Mouse (Mus musculus) stomach, embryonic 15.5 days (tissue): ENCODE measurements around the gene Tmem239. TPM values are rescaled to one million over a fixed set of nuclear protein-coding genes. Genes with fewer than 3 reads are reported as not detected.
"Not testable (repeated sequence)": the region's sequence is repeated elsewhere in the genome, so short reads cannot be mapped to it uniquely, and the experiment has no call there.

Source experiments
- ATAC-seq: fragments of 200-750 bp; cut with Nextera tagmentation; 2 replicates; pipeline ENCODE4 v1.8.0; 2017; ENCODE audit warnings: low read depth, moderate number of reproducible peaks, moderate TSS enrichment; ENCODE audit not compliant: insufficient read depth, low FRiP score
- H3K27ac ChIP-seq: fragments of 300-500 bp; sonication (generic); 2 replicates; pipeline ENCODE4 v1.5.1; 2015; ENCODE audit warnings: mild to moderate bottlenecking, inconsistent platforms
- H3K27me3 ChIP-seq: fragments of 300-500 bp; sonication (generic); replicated peaks from 2 replicates; pipeline ENCODE4 v1.6.1; 2015; ENCODE audit warnings: inconsistent platforms
- H3K36me3 ChIP-seq: fragments of 300-500 bp; sonication (generic); 2 replicates; pipeline ENCODE4 v1.6.1; 2015; ENCODE audit warnings: inconsistent platforms
- H3K4me1 ChIP-seq: fragments of 300-500 bp; sonication (generic); 2 replicates; pipeline ENCODE4 v1.6.1; 2015; ENCODE audit warnings: inconsistent platforms
- H3K4me2 ChIP-seq: fragments of 300-500 bp; sonication (generic); 2 replicates; pipeline ENCODE4 v1.6.1; 2015; ENCODE audit warnings: mild to moderate bottlenecking, inconsistent platforms
- H3K4me3 ChIP-seq: fragments of 300-500 bp; sonication (generic); replicated peaks from 2 replicates; pipeline ENCODE4 v1.5.1; 2015; ENCODE audit warnings: inconsistent platforms
- H3K9ac ChIP-seq: fragments of 300-500 bp; sonication (generic); 2 replicates; pipeline ENCODE4 v1.6.1; 2015; ENCODE audit warnings: inconsistent platforms
- H3K9me3 ChIP-seq: fragments of 300-500 bp; sonication (generic); 2 replicates; pipeline ENCODE4 v1.6.1; 2016; ENCODE audit warnings: inconsistent platforms
- WGBS: fragments of 180-500 bp; shearing (Covaris S2); methylation state at CpG from one replicate; pipeline ENCODE4 v1.1.7; 2015; 5-methylcytosine and 5-hydroxymethylcytosine counted together
- polyA plus RNA-seq: library from polyadenylated mRNA; unstranded; fragments of >200 nt; fragmentation: Nextera tagmentation; extraction: Ambion mirVana; gene quantifications from 2 replicates; pipeline ENCODE4 v1.2.1, GENCODE M21; 2015

Tmem239 gene
- 0.10 TPM in 1 of 2 replicates, not detected in the other for polyA plus RNA-seq

DNA sequence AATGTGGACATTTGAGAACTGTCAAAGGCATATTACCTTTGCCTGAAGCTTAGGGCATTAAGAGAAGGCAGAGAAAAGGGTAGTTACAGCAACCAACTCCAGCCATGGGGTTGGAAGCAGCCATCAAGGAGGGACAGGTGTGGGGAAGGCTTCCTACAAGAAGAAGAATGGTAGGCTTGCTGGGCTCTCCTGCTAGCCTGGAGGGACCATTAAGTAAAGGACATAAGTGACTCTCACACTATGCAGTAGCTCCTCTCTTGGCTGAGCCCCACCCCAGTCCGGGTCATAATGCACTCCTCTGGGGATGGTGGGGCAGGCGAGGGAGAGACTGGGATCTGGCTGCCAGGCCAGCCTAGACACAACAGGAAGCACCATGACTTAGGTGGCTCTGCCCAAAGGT lies at the start of gene Tmem239:
Tmem239 (plus strand) TSS at position 301 of the 400 bp plus-strand sequence.
- H3K4me2 ChIP-seq, result no peak within 1 kb of the TSS
- H3K9ac ChIP-seq, result no peak within 1 kb of the TSS
- WGBS, result 89% methylated on average over 2 of the region's 2 CpGs
- no peaks in the 10 kb centered on the region for H3K36me3 ChIP-seq
- H3K4me3 ChIP-seq, result no peak within 1 kb of the TSS
- H3K4me1 ChIP-seq, result no peaks in the 10 kb centered on the region
- ATAC-seq, result no peak
- no peak within 1 kb of the TSS for H3K27ac ChIP-seq
- 0 out of 2 replicates have a peak, but pooled peaks cover 3% of the 10 kb centered on the region for H3K27me3 ChIP-seq
- no peaks in the 10 kb centered on the region for H3K9me3 ChIP-seq

DNA sequence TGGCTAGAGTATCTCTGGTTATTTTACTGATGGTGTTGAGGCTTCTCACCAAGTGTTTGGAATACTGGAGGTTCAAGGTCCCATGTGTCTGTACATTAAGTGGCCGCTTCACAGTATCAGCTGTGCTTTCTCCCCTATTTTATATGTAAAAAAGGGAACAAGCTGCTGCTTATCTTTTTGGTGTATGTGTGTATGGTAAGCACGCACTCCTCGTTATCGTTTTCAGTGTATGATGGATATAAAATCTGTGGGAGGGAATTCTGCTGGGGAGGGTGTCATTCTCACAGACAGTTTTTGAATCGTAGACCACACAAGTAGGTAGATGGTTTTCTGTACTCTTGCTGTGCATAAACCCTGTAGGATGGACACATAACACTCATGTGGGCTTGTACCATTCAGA lies 48.7 kb upstream of the Tmem239 start:
- H3K4me3 ChIP-seq, result no peak overlapping the region
- no peak overlapping the region for H3K9ac ChIP-seq
- H3K27me3 ChIP-seq, result peaks cover 28% of the 10 kb centered on the region
- H3K4me1 ChIP-seq, result no peaks in the 10 kb centered on the region
- H3K4me2 ChIP-seq, result no peak overlapping the region
- 90% methylated on average over 5 of the region's 5 CpGs for WGBS
- no peak for ATAC-seq
- no peaks in the 10 kb centered on the region for H3K9me3 ChIP-seq
- H3K27ac ChIP-seq, result no peak overlapping the region
- no peaks in the 10 kb centered on the region for H3K36me3 ChIP-seq

DNA sequence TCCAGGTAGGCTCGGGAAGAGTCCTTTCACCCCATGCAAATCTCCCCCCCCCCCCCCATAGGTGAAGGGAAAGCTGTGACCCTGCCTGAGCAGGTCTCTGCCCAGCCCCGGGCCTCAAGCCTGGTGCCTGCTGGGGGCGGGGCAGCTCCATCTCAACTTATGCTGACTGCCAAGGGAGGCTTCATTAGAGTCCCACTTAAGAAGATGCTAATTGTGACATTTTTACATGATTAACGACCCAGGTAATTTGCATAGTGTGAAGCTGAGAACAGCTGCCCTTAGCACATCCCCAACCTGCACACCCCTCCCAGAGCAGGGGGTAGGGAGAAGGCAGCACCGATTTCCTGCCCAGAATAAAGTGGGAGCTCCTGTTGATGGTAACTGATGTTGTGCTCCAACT lies 47.4 kb upstream of the Tmem239 start:
- Histone ChIP-seq H3K4me1 (no peaks in the 10 kb centered on the region), H3K27me3 (peaks cover 28% of the 10 kb centered on the region), H3K4me3 (no peak overlapping the region), H3K4me2 (no peak overlapping the region), H3K9me3 (no peaks in the 10 kb centered on the region), H3K27ac (no peak overlapping the region), H3K36me3 (no peaks in the 10 kb centered on the region), H3K9ac (no peak overlapping the region)
- ATAC-seq, result no peak
- 12% methylated on average over 5 of the region's 5 CpGs for WGBS

DNA sequence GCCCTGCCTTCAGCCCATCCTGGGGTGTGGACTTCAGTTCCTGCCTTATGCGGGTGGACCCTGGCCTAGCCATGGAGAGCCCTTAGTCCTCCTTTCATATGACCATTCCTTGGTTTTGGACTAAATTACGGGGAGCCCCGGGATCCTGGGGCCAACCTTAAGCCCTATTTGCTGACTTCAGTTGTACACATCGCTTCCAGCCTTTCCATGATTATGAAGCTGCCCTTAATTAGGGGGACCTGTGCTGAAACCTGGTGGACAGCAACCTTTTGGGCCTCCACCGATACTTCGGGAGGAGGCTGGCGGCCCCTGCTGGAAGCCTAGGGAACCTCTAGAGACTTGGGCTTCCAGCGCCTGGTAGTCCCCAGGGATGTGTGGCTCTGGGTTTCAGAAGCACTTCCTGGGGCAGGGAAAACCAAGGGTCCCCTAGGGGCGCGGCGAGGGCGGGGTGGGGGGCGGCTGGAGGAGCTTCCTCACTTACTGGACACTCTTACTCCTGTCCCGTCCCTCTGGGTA lies 43.7 kb upstream of the Tmem239 start:
- no peak for ATAC-seq
- H3K27me3 ChIP-seq, result peaks cover 28% of the 10 kb centered on the region
- H3K9me3 ChIP-seq, result no peaks in the 10 kb centered on the region
- H3K4me3 ChIP-seq, result no peak overlapping the region
- no peak overlapping the region for H3K4me2 ChIP-seq
- no peak overlapping the region for H3K9ac ChIP-seq
- H3K4me1 ChIP-seq, result peaks cover 4% of the 10 kb centered on the region
- no peaks in the 10 kb centered on the region for H3K36me3 ChIP-seq
- H3K27ac ChIP-seq, result no peak overlapping the region
- WGBS, result 8% methylated on average over 14 of the region's 14 CpGs

DNA sequence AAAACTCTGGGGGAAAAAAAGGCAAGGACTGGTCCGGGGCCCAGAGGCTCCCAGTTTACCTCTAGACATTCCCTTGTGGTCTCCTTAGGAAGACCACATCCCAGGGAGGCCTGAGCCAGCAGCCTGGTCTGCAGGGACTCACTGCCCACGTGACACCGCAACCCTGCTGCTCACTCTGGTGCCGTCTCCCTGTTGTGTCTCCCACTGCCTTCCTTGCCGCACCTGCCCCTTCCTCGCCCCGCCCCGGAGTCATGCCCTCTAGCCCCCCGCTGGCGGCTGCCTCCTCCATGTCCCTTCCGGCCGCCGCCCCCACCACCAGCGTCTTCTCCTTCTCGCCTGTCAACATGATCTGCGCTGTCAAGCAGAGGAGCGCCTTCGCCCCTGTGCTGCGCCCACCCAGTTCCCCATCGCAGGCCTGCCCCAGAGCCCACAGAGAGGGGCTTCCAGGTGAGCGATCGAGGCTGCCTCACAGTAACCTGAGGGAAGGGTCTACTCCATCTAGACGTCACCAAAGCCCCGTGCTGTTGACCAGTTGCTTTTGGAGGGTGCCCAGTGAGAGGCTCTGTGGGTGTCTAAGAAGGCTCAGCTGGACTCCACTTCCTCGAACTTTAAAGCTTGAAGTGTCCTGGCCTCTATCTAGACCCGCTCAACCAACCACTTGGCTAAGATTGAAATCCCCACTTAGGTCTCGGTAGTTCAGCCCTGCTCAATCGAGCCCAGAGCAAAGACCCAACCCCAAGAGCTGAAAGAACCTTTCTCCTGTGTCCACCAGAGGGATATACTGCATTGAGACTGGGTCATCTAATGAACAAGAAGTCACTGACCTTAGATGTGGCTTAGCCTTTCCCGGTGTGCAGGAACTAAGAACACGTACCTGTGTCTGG lies 40.8 kb upstream of the Tmem239 start:
- H3K4me1 ChIP-seq, result peaks cover 4% of the 10 kb centered on the region
- H3K4me3 ChIP-seq, result peak overlapping the region; percentile 30
- peak overlapping the region; percentile 50 for H3K4me2 ChIP-seq
- H3K9ac ChIP-seq, result no peak overlapping the region
- H3K36me3 ChIP-seq, result no peaks in the 10 kb centered on the region
- H3K27me3 ChIP-seq, result peaks cover 18% of the 10 kb centered on the region
- no peak for ATAC-seq
- H3K9me3 ChIP-seq, result no peaks in the 10 kb centered on the region
- no peak overlapping the region for H3K27ac ChIP-seq
- WGBS, result 15% methylated on average over 30 of the region's 30 CpGs

DNA sequence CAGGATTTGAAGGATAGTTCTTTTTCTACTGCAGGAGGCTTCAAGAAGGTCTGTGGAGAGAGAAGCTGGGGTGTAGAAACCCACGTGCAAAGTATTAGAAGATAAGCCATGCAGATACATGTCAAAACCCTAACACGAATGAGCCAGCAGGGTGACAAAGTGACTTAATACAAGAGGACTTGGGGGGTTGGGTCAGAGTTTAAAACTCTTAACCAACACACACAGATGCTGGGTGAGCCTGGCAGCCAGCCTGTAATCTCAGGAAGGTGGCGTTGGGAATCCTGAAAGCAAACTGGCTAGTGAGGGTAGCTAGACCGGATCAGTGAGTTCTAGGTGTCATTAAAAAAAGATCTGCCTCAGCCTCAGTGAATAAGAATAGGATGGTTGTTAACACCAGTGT lies 38.9 kb upstream of the Tmem239 start:
- Histone ChIP-seq H3K9me3 (no peaks in the 10 kb centered on the region), H3K9ac (no peak overlapping the region), H3K36me3 (no peaks in the 10 kb centered on the region), H3K27me3 (peaks cover 2% of the 10 kb centered on the region), H3K27ac (no peak overlapping the region), H3K4me3 (no peak overlapping the region), H3K4me2 (no peak overlapping the region), H3K4me1 (peaks cover 4% of the 10 kb centered on the region)
- WGBS, result 56% methylated on average over 4 of the region's 4 CpGs
- no peak for ATAC-seq

DNA sequence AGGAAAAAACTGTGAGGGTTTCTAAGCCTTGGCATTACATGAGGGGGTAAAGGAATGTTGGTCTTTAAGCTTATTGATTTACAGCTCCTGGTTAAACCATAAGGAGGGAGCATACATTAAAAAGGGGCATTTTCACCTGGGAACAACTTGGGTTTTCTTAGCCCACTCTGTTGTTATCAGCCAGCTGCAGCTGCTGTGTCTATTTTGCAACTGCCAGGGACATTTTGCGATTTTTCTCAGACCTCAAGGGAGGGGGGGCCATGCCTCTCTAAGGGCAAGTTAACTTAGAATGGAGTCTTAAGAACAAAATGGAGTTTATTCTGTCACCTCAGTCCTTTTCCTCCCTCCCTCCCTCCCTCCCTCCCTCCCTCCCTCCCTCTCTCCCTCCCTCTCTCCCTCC lies 33.3 kb upstream of the Tmem239 start:
- not testable (repeated sequence) for H3K36me3 ChIP-seq, H3K4me1 ChIP-seq, ATAC-seq, H3K4me2 ChIP-seq, H3K9ac ChIP-seq, H3K27ac ChIP-seq, H3K9me3 ChIP-seq, H3K27me3 ChIP-seq, H3K4me3 ChIP-seq
- WGBS, result 30% methylated on average over 1 of the region's 1 CpGs

DNA sequence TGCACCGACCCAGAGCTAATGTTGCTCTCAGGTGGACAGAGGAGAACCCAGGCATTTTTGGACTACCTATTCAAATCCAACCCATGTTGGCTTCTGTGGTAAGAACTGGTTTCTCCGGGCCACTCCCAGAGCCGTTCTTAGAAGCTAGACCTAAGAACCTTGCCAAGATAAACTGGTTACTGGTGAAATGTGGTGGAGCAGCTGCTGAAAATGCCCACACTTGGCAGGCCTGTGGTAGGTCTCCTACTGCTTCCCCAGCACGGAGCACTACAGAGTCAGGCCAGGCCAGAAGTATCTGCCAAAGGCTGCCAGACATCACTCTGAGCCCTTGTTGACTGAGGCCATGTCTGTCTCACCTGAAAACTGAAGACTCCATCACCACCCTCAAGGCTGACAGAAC lies 31.3 kb upstream of the Tmem239 start:
- Histone ChIP-seq H3K36me3 (no peaks in the 10 kb centered on the region), H3K27ac (no peak overlapping the region), H3K27me3 (no peaks in the 10 kb centered on the region), H3K4me2 (no peak overlapping the region), H3K9me3 (no peaks in the 10 kb centered on the region), H3K4me3 (no peak overlapping the region), H3K4me1 (no peaks in the 10 kb centered on the region), H3K9ac (no peak overlapping the region)
- no peak for ATAC-seq
- WGBS, result 76% methylated on average over 4 of the region's 4 CpGs

DNA sequence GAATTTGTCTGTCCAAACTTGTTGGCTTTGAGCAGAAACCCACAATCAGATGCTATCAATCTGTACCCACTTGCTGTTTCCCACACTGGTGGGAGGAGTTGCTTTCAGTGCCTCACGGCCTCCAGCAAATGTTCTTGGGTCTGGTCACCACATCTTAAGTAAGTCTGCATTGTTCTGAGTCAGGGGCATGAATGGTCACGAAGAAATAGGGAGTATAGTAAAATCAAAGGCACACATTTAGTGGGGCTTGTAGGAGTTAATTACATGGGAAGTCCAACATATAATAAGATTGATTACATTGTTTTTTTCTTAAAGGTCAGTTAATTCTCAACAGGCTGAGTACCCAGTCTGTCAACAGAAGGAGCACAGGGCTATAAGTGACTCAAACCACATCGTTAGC lies 23.1 kb upstream of the Tmem239 start:
- no peak overlapping the region for H3K4me3 ChIP-seq
- WGBS, result 44% methylated on average over 3 of the region's 3 CpGs
- H3K27ac ChIP-seq, result no peak overlapping the region
- no peak overlapping the region for H3K9ac ChIP-seq
- H3K27me3 ChIP-seq, result no peaks in the 10 kb centered on the region
- H3K9me3 ChIP-seq, result no peaks in the 10 kb centered on the region
- no peak overlapping the region for H3K4me2 ChIP-seq
- H3K4me1 ChIP-seq, result no peaks in the 10 kb centered on the region
- ATAC-seq, result no peak
- H3K36me3 ChIP-seq, result no peaks in the 10 kb centered on the region

DNA sequence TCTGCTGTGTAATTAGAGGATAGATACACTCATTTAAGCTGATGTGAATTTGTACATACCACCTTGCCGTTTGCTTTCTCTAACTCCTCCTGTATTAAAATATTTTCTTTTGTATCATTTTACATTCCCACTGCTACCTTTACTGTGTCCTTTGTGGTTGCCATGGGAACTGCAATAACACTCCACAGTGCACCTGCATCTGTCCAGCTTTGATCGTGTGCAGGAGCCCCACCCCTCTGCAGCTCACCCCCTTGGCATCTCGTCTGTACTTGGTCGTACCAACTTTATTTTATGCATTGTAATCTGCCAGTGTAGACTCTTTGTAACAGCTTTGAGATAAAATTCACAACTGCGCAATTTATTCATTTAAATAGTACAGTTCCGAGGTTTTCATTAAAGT lies 22.4 kb upstream of the Tmem239 start:
- no peaks in the 10 kb centered on the region for H3K36me3 ChIP-seq
- H3K27me3 ChIP-seq, result no peaks in the 10 kb centered on the region
- no peaks in the 10 kb centered on the region for H3K4me1 ChIP-seq
- no peak overlapping the region for H3K4me3 ChIP-seq
- no peak overlapping the region for H3K9ac ChIP-seq
- no peak overlapping the region for H3K4me2 ChIP-seq
- no peak for ATAC-seq
- no peak overlapping the region for H3K27ac ChIP-seq
- 66% methylated on average over 6 of the region's 6 CpGs for WGBS
- H3K9me3 ChIP-seq, result no peaks in the 10 kb centered on the region

DNA sequence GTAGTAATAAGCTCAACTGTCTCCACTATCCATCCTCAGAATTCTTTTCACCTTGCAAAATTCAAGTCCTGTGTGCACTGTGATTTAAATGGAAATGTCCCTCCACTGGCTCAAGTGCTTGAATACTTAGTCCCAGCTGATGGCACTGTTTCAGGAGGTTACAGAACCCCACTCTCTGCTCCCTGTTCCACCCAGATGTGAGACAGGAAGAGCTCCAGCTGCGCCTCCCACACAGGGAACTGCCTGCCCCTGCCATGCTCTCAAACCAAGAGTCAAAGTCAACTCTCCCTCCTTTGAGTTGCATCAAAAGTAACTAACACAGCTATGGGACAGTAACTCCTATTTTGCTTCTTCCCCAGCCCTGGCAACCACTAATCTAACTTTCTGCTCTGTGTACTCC lies 20.1 kb upstream of the Tmem239 start:
- Histone ChIP-seq H3K4me3 (no peak overlapping the region), H3K36me3 (no peaks in the 10 kb centered on the region), H3K4me2 (no peak overlapping the region), H3K27ac (no peak overlapping the region), H3K9ac (no peak overlapping the region), H3K4me1 (no peaks in the 10 kb centered on the region), H3K27me3 (no peaks in the 10 kb centered on the region), H3K9me3 (no peaks in the 10 kb centered on the region)
- ATAC-seq, result no peak
- 65% methylated on average over 1 of the region's 1 CpGs for WGBS

DNA sequence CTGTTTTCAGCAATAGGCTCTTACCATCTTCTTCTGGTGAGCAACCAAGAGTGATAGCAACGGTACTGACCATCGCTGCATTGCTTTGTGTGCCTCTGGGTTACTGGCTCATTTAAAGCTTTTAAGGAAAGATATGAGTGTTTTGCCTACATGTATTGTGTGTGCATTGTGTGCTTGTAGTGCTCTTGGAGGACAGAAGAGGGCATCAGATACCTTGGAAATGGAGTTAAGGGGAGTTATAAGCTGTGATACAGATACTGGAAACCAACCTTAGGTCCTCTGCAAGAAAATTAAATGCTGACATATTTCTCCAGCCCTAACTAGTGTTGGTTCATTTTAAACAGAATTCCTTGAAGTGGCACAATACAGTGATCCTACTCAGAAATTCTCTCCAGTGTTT lies 17.5 kb upstream of the Tmem239 start:
- no peaks in the 10 kb centered on the region for H3K4me1 ChIP-seq
- 0 out of 2 replicates have a peak, but pooled peaks cover 3% of the 10 kb centered on the region for H3K36me3 ChIP-seq
- no peak overlapping the region for H3K9ac ChIP-seq
- no peaks in the 10 kb centered on the region for H3K27me3 ChIP-seq
- no peak overlapping the region for H3K27ac ChIP-seq
- no peak overlapping the region for H3K4me3 ChIP-seq
- no peak for ATAC-seq
- no peaks in the 10 kb centered on the region for H3K9me3 ChIP-seq
- 88% methylated on average over 2 of the region's 2 CpGs for WGBS
- H3K4me2 ChIP-seq, result no peak overlapping the region
